Mouse (Mus musculus): Measurements from ENCODE around the gene Nprl2. TPM values are rescaled to one million over a fixed set of nuclear protein-coding genes. Genes with fewer than 3 reads are reported as not detected.

Gene Nprl2
- 66.7 and 67.2 TPM in 2 replicates for polyA plus RNA-seq (2012; rRNA removed)

DNA sequence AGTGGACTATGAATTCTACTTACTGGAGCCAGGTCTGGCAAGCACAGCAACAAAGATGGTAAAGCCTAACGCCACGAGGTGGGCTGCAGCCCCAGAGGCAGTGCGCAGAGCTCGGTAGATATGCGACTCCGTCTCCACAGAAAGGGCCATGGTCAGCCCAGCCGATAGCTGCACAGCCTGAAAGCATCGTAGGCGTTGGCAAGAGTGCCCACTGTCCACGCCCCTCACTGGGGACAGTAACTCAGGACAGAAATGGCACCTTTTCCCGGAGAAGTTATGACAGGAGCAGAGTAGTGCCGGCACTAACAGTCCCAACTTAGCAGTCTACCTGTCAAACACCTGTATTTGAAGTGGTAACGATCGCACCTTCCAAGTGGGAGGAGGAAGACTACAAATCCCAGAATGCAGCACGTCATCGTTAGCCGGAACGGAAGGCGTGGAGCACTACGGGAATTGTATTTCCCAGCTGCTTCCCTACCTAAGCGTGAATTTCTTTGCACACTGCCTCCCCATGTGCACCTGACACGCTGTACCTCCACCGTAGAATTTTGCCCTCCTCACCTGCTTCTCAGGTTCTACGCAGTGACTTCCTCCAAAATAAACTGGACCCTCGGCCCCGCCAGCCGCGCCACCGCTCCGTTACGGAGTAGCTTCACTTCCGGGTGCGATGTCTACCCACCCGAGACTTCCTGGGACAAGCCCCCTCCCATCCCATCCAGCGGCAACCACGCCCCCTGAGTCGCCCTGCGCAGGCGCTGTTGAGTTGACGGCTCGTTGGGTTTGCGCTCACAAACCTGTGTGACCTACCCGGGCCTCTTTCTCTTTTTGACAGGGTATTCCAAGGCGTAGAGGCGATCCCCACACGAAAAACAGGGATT, at the start of gene Nprl2, which contains the start of gene Cyb561d2:
Nprl2 (plus strand) TSS at position 753 of the 878 bp plus-strand sequence.
Cyb561d2 (minus strand) TSS at position 720 of the 878 bp plus-strand sequence.
- Histone ChIP-seq H3K27ac (ENCODE audit: insufficient read depth, low read length) (no peak within 1 kb of the TSS), H3K4me3 (ENCODE audit: insufficient read depth, low read length) (peak within 1 kb of the TSS; percentile 51), H3K4me1 (ENCODE audit: control insufficient read depth, insufficient read depth, low read length) (peaks cover under 1% of the 10 kb centered on the region)
- TF ChIP-seq CTCF (IDR thresholded peaks at IDR 0.05; ENCODE audit: extremely low read depth, insufficient read depth, low read length) = no peak
- peak; percentile 70; the same call in 1 of the 2 replicates for TF ChIP-seq POLR2A (IDR thresholded peaks at IDR 0.05; ENCODE audit: extremely low read depth, insufficient read depth, low read length)

DNA sequence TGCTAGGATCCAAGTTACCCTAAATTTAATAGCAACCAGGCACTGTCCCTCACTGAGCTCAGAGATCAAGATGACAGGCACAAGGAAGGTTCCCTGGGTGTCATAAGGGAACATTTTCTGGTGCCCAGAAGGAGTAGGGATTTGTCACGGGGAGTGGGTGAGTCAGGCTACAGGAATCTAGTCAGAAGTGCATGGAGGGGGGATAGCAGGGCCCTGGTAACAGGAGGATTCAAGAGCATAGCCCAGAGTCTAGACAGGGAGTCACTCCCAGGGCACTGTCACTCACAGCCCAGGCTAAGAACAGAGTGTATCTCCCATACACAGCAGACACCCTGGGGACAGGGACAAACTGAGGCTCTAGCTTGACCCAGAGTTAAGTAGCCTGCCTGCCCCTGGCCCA, 48.5 kb upstream of the Nprl2 start:
- TF ChIP-seq CTCF (IDR thresholded peaks at IDR 0.05; ENCODE audit: extremely low read depth, insufficient read depth, low read length) (no peak), POLR2A (IDR thresholded peaks at IDR 0.05; ENCODE audit: extremely low read depth, insufficient read depth, low read length) (no peak)
- no peak overlapping the region for H3K27ac ChIP-seq (ENCODE audit: insufficient read depth, low read length)
- H3K4me1 ChIP-seq (ENCODE audit: control insufficient read depth, insufficient read depth, low read length) = no peaks in the 10 kb centered on the region
- H3K4me3 ChIP-seq (ENCODE audit: insufficient read depth, low read length) = no peak overlapping the region

DNA sequence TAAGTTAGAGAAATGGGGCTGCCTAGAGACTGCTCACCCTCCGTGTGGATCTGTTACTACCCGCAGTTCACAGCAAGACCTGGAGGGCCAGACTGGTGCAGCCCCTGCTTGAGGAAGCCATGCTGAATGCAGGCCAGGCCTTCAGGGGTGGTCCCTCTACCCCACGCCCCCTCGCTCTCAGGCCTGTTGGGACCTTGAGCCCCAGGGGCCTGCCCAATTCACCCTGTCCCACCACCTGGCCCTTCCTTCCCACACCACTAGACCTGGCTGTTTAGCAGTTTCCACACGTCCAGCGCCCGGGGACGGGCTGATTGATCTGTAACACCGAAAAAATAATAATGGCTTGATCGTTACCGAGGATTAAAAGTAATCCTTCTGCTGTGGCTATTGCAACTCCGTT, 47.8 kb upstream of the Nprl2 start:
- no peak for TF ChIP-seq CTCF (IDR thresholded peaks at IDR 0.05; ENCODE audit: extremely low read depth, insufficient read depth, low read length)
- TF ChIP-seq POLR2A (IDR thresholded peaks at IDR 0.05; ENCODE audit: extremely low read depth, insufficient read depth, low read length) = no peak
- no peaks in the 10 kb centered on the region for H3K4me1 ChIP-seq (ENCODE audit: control insufficient read depth, insufficient read depth, low read length)
- no peak overlapping the region for H3K27ac ChIP-seq (ENCODE audit: insufficient read depth, low read length)
- no peak overlapping the region for H3K4me3 ChIP-seq (ENCODE audit: insufficient read depth, low read length)

GRCm38 (mm10) chr9:107496359-107496758, 45.7 kb upstream of the Nprl2 start:
- no peak overlapping the region for H3K27ac ChIP-seq (ENCODE audit: insufficient read depth, low read length)
- no peaks in the 10 kb centered on the region for H3K4me1 ChIP-seq (ENCODE audit: control insufficient read depth, insufficient read depth, low read length)
- TF ChIP-seq POLR2A (IDR thresholded peaks at IDR 0.05; ENCODE audit: extremely low read depth, insufficient read depth, low read length) (no peak), CTCF (IDR thresholded peaks at IDR 0.05; ENCODE audit: extremely low read depth, insufficient read depth, low read length) (no peak)
- no peak overlapping the region for H3K4me3 ChIP-seq (ENCODE audit: insufficient read depth, low read length)

GRCm38 (mm10) chr9:107500708-107501286, 41.2 kb upstream of the Nprl2 start:
- no peaks in the 10 kb centered on the region for H3K4me1 ChIP-seq (ENCODE audit: control insufficient read depth, insufficient read depth, low read length)
- TF ChIP-seq CTCF (IDR thresholded peaks at IDR 0.05; ENCODE audit: extremely low read depth, insufficient read depth, low read length) = no peak

DNA sequence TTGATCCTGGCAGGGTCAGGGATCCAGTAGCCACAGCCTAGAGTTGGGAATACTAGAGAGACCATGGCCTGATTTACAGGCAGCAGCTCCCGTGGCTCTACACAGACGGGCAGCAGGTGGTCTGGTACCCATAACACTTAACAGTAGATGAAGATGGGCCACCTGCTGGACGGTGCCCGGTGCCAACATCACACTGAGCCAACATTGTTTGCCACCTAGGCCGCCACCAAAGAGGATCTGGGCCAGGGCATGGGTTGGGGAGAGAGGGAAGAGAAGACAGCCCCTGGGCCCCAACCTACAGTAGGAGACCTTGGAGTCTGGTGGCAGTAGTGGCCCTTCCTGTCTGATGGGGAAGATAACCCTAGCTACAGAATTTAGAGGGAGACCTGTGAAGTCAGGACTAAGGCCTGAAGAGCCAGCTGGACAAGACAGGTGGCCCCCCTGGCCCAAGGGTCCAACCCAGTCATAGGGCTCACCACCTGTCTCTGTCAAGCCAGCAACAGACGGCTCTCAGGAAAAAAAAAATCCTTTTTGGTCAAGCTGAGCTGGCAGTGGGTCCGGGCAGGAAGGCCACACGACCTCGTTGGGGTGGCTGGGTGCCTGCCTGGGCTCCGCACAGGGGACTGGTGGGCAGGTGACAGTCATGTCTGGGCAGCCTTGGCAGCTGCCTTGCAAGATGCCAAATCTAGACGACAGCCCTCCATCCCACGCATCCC, 39.7 kb upstream of the Nprl2 start:
- TF ChIP-seq POLR2A (IDR thresholded peaks at IDR 0.05; ENCODE audit: extremely low read depth, insufficient read depth, low read length) = no peak
- Histone ChIP-seq H3K4me1 (ENCODE audit: control insufficient read depth, insufficient read depth, low read length) (no peaks in the 10 kb centered on the region), H3K4me3 (ENCODE audit: insufficient read depth, low read length) (no peak overlapping the region), H3K27ac (ENCODE audit: insufficient read depth, low read length) (no peak overlapping the region)

More at GRCm38 (mm10) chr9:107500708-107501286, 41.2 kb upstream of the Nprl2 start:
- no peak overlapping the region for H3K4me3 ChIP-seq (ENCODE audit: insufficient read depth, low read length)
- no peak overlapping the region for H3K27ac ChIP-seq (ENCODE audit: insufficient read depth, low read length)

- no peak for TF ChIP-seq CTCF (IDR thresholded peaks at IDR 0.05; ENCODE audit: extremely low read depth, insufficient read depth, low read length)
- TF ChIP-seq POLR2A (IDR thresholded peaks at IDR 0.05; ENCODE audit: extremely low read depth, insufficient read depth, low read length) = no peak
- no peak overlapping the region for H3K4me3 ChIP-seq (ENCODE audit: insufficient read depth, low read length)
- no peaks in the 10 kb centered on the region for H3K4me1 ChIP-seq (ENCODE audit: control insufficient read depth, insufficient read depth, low read length)
- H3K27ac ChIP-seq (ENCODE audit: insufficient read depth, low read length) = no peak overlapping the region
Observed at GRCm38 (mm10) chr9:107504662-107505537, 37.1 kb upstream of the Nprl2 start.

GRCm38 (mm10) chr9:107508266-107508665, 33.8 kb upstream of the Nprl2 start:
- Histone ChIP-seq H3K4me3 (ENCODE audit: insufficient read depth, low read length) (no peak overlapping the region), H3K4me1 (ENCODE audit: control insufficient read depth, insufficient read depth, low read length) (no peaks in the 10 kb centered on the region), H3K27ac (ENCODE audit: insufficient read depth, low read length) (no peak overlapping the region)
- TF ChIP-seq POLR2A (IDR thresholded peaks at IDR 0.05; ENCODE audit: extremely low read depth, insufficient read depth, low read length) (no peak), CTCF (IDR thresholded peaks at IDR 0.05; ENCODE audit: extremely low read depth, insufficient read depth, low read length) (no peak)
